Mouse (Mus musculus) heart, embryonic 11.5 days (tissue): ENCODE measurements around the gene AI464131. TPM values are rescaled to one million over a fixed set of nuclear protein-coding genes. Genes with fewer than 3 reads are reported as not detected.

ENCODE experiments used
- ATAC-seq: fragments of 200-750 bp; cut with Nextera tagmentation; replicated peaks from 2 replicates; pipeline ENCODE4 v1.8.0; 2017; ENCODE audit warnings: moderate library complexity; ENCODE audit not compliant: insufficient number of reproducible peaks, low FRiP score, low TSS enrichment
- H3K27ac ChIP-seq: fragments of 300-500 bp; sonication (generic); 2 replicates; pipeline ENCODE4 v1.5.1; 2014; ENCODE audit warnings: mild to moderate bottlenecking, low read depth, low read length
- H3K27me3 ChIP-seq: fragments of 300-500 bp; sonication (generic); 2 replicates; pipeline ENCODE4 v1.6.1; 2014; ENCODE audit warnings: mild to moderate bottlenecking, low read length, mixed read lengths; ENCODE audit not compliant: control insufficient read depth, insufficient read depth
- H3K36me3 ChIP-seq: fragments of 300-500 bp; sonication (generic); 2 replicates; pipeline ENCODE4 v1.6.1; 2014; ENCODE audit warnings: mild to moderate bottlenecking, low read length, moderate library complexity, mixed read lengths; ENCODE audit not compliant: control insufficient read depth, insufficient read depth
- H3K4me1 ChIP-seq: fragments of 300-500 bp; sonication (generic); 2 replicates; pipeline ENCODE4 v1.6.1; 2014; ENCODE audit warnings: low read length; ENCODE audit not compliant: control insufficient read depth, insufficient read depth
- H3K4me2 ChIP-seq: fragments of 300-500 bp; sonication (generic); 2 replicates; pipeline ENCODE4 v1.6.1; 2014; ENCODE audit warnings: mild to moderate bottlenecking, moderate library complexity
- H3K4me3 ChIP-seq: fragments of 300-500 bp; sonication (generic); 2 replicates; pipeline ENCODE4 v1.5.1; 2014; ENCODE audit warnings: low read depth, low read length
- H3K9ac ChIP-seq: fragments of 300-500 bp; sonication (generic); 2 replicates; pipeline ENCODE4 v1.6.1; 2014; ENCODE audit warnings: mild to moderate bottlenecking, low read depth, low read length, moderate library complexity
- H3K9me3 ChIP-seq: fragments of 300-500 bp; sonication (generic); replicated peaks from 2 replicates; pipeline ENCODE4 v1.6.1; 2016; ENCODE audit warnings: low read length; ENCODE audit not compliant: control insufficient read depth
- WGBS: fragments of 180-500 bp; shearing (Covaris S2); extraction: QIAGEN DNeasy Blood & Tissue Kit; methylation state at CpG from one replicate; pipeline ENCODE4 v1.1.7; 2014; ENCODE audit not compliant: insufficient replicate concordance; 5-methylcytosine and 5-hydroxymethylcytosine counted together
- polyA plus RNA-seq: library from polyadenylated mRNA; unstranded; fragments of >200 nt; fragmentation: Nextera tagmentation; extraction: Ambion mirVana; gene quantifications from 2 replicates; pipeline ENCODE4 v1.2.1, GENCODE M21; 2014

Gene AI464131
- polyA plus RNA-seq, 1 experiment from 2014 or later: 2.9 TPM

DNA sequence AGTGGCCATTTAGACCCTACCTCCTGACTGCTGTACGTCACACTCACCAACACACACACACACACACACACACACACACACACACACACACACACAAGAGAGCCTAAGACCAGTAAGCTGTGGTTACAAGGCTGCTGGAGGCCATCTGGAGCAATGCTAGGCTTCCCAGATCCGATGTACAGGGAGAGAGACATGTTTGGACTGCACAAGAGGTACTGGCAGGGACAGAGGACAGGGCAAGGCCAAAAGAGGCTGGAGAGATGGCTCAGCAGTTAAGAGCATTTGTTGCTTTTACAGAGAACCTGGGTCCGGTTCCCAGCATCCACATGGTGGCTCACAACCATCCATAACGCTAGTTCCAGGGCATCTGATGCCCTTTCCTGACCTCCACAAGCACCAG lies 7.8 kb downstream of the AI464131 start:
- H3K4me1 ChIP-seq: peaks cover 16% of the 10 kb centered on the region; the same call in 1 of the 2 replicates
- H3K9me3 ChIP-seq: no peaks in the 10 kb centered on the region
- H3K4me3 ChIP-seq: no peak overlapping the region
- no peak overlapping the region for H3K27ac ChIP-seq
- H3K36me3 ChIP-seq: no peaks in the 10 kb centered on the region
- H3K27me3 ChIP-seq: peaks cover 49% of the 10 kb centered on the region
- no peak for ATAC-seq
- 57% methylated on average over 4 of the region's 4 CpGs for WGBS
- H3K4me2 ChIP-seq: no peak overlapping the region
- no peak overlapping the region for H3K9ac ChIP-seq

- Histone ChIP-seq H3K36me3 (no peaks in the 10 kb centered on the region), H3K4me1 (peaks cover 16% of the 10 kb centered on the region; the same call in 1 of the 2 replicates), H3K9ac (no peak overlapping the region), H3K4me3 (no peak overlapping the region), H3K27me3 (peaks cover 42% of the 10 kb centered on the region), H3K4me2 (no peak overlapping the region), H3K9me3 (no peaks in the 10 kb centered on the region), H3K27ac (no peak overlapping the region)
- WGBS: 38% methylated on average over 3 of the region's 3 CpGs
- ATAC-seq: no peak
Observed at GRCm38 (mm10) chr4:41494378-41494777, 8.5 kb downstream of the AI464131 start.

GRCm38 (mm10) chr4:41493464-41494116 lies 9.3 kb downstream of the AI464131 start:
- H3K4me1 ChIP-seq: peaks cover 9% of the 10 kb centered on the region; the same call in 1 of the 2 replicates
- H3K36me3 ChIP-seq: no peaks in the 10 kb centered on the region
- ATAC-seq: no peak
- 82% methylated on average over 3 of the region's 3 CpGs for WGBS
- no peak overlapping the region for H3K4me2 ChIP-seq
- H3K4me3 ChIP-seq: no peak overlapping the region
- no peak overlapping the region for H3K27ac ChIP-seq
- no peaks in the 10 kb centered on the region for H3K9me3 ChIP-seq
- H3K27me3 ChIP-seq: peaks cover 37% of the 10 kb centered on the region
- H3K9ac ChIP-seq: no peak overlapping the region

DNA sequence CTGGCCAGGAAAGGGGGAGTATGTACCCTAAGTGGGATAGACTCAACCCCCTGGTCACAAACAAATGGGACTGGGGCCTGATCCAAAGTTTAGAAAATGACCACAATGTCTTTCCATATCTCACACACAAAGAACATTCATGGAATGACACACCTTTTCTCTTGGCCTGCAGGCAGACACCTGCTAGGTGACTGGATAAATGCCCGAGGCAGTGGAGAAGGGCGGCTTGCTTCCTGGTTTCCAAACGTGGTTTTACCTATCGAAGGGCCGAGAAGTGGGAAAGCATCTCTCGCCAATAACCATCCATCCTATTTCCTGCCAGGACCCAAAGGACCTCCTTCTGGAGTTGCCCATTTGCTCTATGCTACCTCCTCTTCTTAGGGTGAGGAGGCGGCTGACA lies 9.9 kb downstream of the AI464131 start:
- no peak overlapping the region for H3K9ac ChIP-seq
- no peak for ATAC-seq
- peaks cover 31% of the 10 kb centered on the region for H3K27me3 ChIP-seq
- no peak overlapping the region for H3K4me2 ChIP-seq
- no peak overlapping the region for H3K4me3 ChIP-seq
- no peaks in the 10 kb centered on the region for H3K9me3 ChIP-seq
- H3K27ac ChIP-seq: no peak overlapping the region
- no peaks in the 10 kb centered on the region for H3K36me3 ChIP-seq
- peaks cover 4% of the 10 kb centered on the region; the same call in 1 of the 2 replicates for H3K4me1 ChIP-seq
- 76% methylated on average over 7 of the region's 7 CpGs for WGBS

DNA sequence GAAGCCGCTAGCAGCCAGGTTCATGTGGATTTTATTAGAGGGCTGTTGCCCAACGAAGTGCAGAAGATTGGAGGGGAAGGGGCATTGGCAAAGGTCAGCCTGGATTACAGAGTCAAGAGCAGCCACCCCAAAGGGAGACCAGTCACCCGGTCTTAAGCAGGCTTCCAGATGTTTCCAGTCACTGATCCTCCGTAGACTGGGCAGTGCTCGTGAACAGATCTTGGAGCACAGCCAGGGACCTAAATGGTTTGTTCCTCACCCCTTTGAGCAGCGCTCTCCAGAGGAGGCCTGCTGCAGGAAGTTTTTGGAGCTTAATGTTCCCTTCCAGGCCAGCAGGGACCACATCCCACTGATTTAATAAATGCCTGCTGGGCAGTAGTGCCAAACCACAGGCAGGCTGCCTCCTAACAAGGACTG lies 21.3 kb downstream of the AI464131 start:
- Histone ChIP-seq H3K9ac (no peak overlapping the region), H3K4me2 (no peak overlapping the region), H3K27me3 (no peaks in the 10 kb centered on the region), H3K4me3 (no peak overlapping the region), H3K9me3 (no peaks in the 10 kb centered on the region), H3K27ac (no peak overlapping the region), H3K4me1 (no peaks in the 10 kb centered on the region), H3K36me3 (peaks cover 2% of the 10 kb centered on the region; the same call in 1 of the 2 replicates)
- WGBS: 55% methylated on average over 6 of the region's 6 CpGs
- ATAC-seq: no peak

GRCm38 (mm10) chr4:41480254-41480653 lies 22.6 kb downstream of the AI464131 start:
- H3K4me1 ChIP-seq: no peaks in the 10 kb centered on the region
- H3K4me2 ChIP-seq: no peak overlapping the region
- ATAC-seq: no peak
- no peaks in the 10 kb centered on the region for H3K9me3 ChIP-seq
- WGBS: 80% methylated on average over 8 of the region's 8 CpGs
- H3K4me3 ChIP-seq: no peak overlapping the region
- no peak overlapping the region for H3K27ac ChIP-seq
- H3K9ac ChIP-seq: no peak overlapping the region
- H3K36me3 ChIP-seq: peaks cover 2% of the 10 kb centered on the region; the same call in 1 of the 2 replicates
- H3K27me3 ChIP-seq: no peaks in the 10 kb centered on the region

DNA sequence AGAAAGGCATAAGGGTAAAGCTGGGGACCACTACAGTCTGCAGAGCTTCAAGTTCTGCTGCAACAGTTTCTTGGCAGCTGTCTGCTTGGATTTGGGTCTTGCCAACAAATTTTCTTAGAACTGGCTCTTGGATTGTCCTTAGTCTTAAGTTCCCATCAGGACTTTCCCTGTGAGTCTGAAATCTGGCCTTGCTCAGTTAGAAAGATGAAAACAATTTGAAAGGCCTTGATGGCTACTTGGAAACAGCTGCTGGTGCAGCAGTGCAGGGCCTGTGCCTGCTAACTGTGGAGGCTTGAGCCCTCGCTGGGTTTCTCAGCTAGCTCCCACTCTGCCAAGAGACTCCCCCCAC lies 23.4 kb downstream of the AI464131 start:
- 69% methylated on average over 1 of the region's 1 CpGs for WGBS
- Histone ChIP-seq H3K4me3 (no peak overlapping the region), H3K27ac (no peak overlapping the region), H3K9ac (no peak overlapping the region), H3K4me1 (no peaks in the 10 kb centered on the region), H3K4me2 (no peak overlapping the region), H3K27me3 (no peaks in the 10 kb centered on the region), H3K36me3 (peaks cover 2% of the 10 kb centered on the region; the same call in 1 of the 2 replicates), H3K9me3 (no peaks in the 10 kb centered on the region)
- ATAC-seq: no peak

- no peaks in the 10 kb centered on the region for H3K4me1 ChIP-seq
- H3K4me2 ChIP-seq: no peak overlapping the region
- 64% methylated on average over 4 of the region's 4 CpGs for WGBS
- no peaks in the 10 kb centered on the region for H3K27me3 ChIP-seq
- peaks cover 2% of the 10 kb centered on the region; the same call in 1 of the 2 replicates for H3K36me3 ChIP-seq
- no peak overlapping the region for H3K27ac ChIP-seq
- H3K9me3 ChIP-seq: no peaks in the 10 kb centered on the region
- no peak overlapping the region for H3K9ac ChIP-seq
- no peak for ATAC-seq
- no peak overlapping the region for H3K4me3 ChIP-seq
Observed at GRCm38 (mm10) chr4:41478751-41479455, 24.0 kb downstream of the AI464131 start.
